Mouse (Mus musculus) CH12.LX (cell line): ENCODE results near the gene Gm17949. TPM values are rescaled to one million over a fixed set of nuclear protein-coding genes. Genes with fewer than 3 reads are reported as not detected.

Experiments
- DNase-seq: peaks from one replicate; pipeline ENCODE4 v3.0.0-alpha.2; 2013; ENCODE audit errors: extremely low read depth
- H3K27ac ChIP-seq: 2 replicates; pipeline ENCODE4 v1.5.1; 2012; ENCODE audit warnings: low read depth, mild to moderate bottlenecking, control low read depth, moderate library complexity; ENCODE audit not compliant: insufficient read depth
- H3K27me3 ChIP-seq: replicated peaks from 2 replicates; pipeline ENCODE3; 2012; ENCODE audit warnings: inconsistent platforms
- H3K36me3 ChIP-seq, 2 experiments: replicated peaks in 1 of 2; 2 replicates each; pipeline versions ENCODE3 to v1.6.1; 2012; ENCODE audit warnings: inconsistent platforms in 1 of 2, low read length in 1 of 2, mild to moderate bottlenecking in 1 of 2, mixed read lengths in 1 of 2, moderate library complexity in 1 of 2; ENCODE audit not compliant: control insufficient read depth in 1 of 2, insufficient read depth in 1 of 2
- H3K4me1 ChIP-seq, 2 experiments: 2 replicates each; pipeline ENCODE4 v1.6.1; 2012; ENCODE audit warnings: inconsistent platforms in 1 of 2, moderate library complexity in 1 of 2; ENCODE audit not compliant: insufficient read depth in 2 of 2, control insufficient read depth in 1 of 2
- H3K4me2 ChIP-seq: 2 replicates; pipeline ENCODE4 v1.6.1; 2012; ENCODE audit warnings: low read depth, mild to moderate bottlenecking, control low read depth; ENCODE audit not compliant: poor library complexity, insufficient read depth, severe bottlenecking
- H3K4me3 ChIP-seq, 3 experiments: fragments of 150-350 bp in 1 of 3; sonication (generic) in 1 of 3; replicated peaks in 1 of 3; 2 replicates each; pipeline versions ENCODE3 to v1.5.1; 2011 to 2012; ENCODE audit warnings: low read depth in 2 of 3, low read length in 2 of 3, mild to moderate bottlenecking in 2 of 3, moderate library complexity in 2 of 3, control low read depth in 1 of 3, improper control_type of control experiment in 1 of 3, inconsistent platforms in 1 of 3, mixed read lengths in 1 of 3; ENCODE audit not compliant: poor library complexity in 1 of 3
- H3K79me2 ChIP-seq: replicated peaks from 2 replicates; pipeline ENCODE4 v1.6.1; 2012; ENCODE audit warnings: mild to moderate bottlenecking, moderate library complexity; ENCODE audit not compliant: control insufficient read depth, poor library complexity, insufficient read depth, severe bottlenecking; ENCODE audit errors: extremely low read depth
- H3K9ac ChIP-seq: 2 replicates; pipeline ENCODE4 v1.6.1; 2012; ENCODE audit warnings: low read depth, mild to moderate bottlenecking, control low read depth, moderate library complexity; ENCODE audit not compliant: insufficient read depth
- H3K9me3 ChIP-seq: replicated peaks from 2 replicates; pipeline ENCODE3; 2012; ENCODE audit warnings: low read length, inconsistent platforms, mixed read lengths
- BHLHE40 ChIP-seq: IDR thresholded peaks from 2 replicates; pipeline ENCODE4 v1.6.1; 2011; ENCODE audit warnings: mild to moderate bottlenecking, low read depth, low read length, improper control_type of control experiment
- CHD1 ChIP-seq: IDR thresholded peaks from 2 replicates; pipeline ENCODE4 v1.6.1; 2012; ENCODE audit warnings: low read depth, low read length, improper control_type of control experiment, inconsistent platforms
- CHD2 ChIP-seq: IDR thresholded peaks from 2 replicates; pipeline ENCODE4 v1.6.1; 2011; ENCODE audit warnings: low read length, improper control_type of control experiment
- ELF1 ChIP-seq: IDR thresholded peaks from 2 replicates; pipeline ENCODE4 v1.6.1; 2014; ENCODE audit warnings: low read depth, mild to moderate bottlenecking, inconsistent platforms, low read length, improper control_type of control experiment
- EP300 ChIP-seq: IDR thresholded peaks from 2 replicates; pipeline ENCODE4 v1.6.1; 2011; ENCODE audit warnings: low read length, improper control_type of control experiment
- ETS1 ChIP-seq: conservative IDR thresholded peaks from 2 replicates; pipeline ENCODE4 v1.6.1; 2012; ENCODE audit warnings: low read depth, mild to moderate bottlenecking, inconsistent platforms, low read length, improper control_type of control experiment, moderate library complexity
- GABPA ChIP-seq: IDR thresholded peaks from 2 replicates; pipeline ENCODE4 v1.6.1; 2012; ENCODE audit warnings: low read depth, low read length, improper control_type of control experiment, inconsistent platforms; ENCODE audit not compliant: insufficient replicate concordance
- HCFC1 ChIP-seq: IDR thresholded peaks from 2 replicates; pipeline ENCODE4 v1.6.1; 2012; ENCODE audit warnings: low read depth, mild to moderate bottlenecking, inconsistent platforms, low read length, improper control_type of control experiment
- JUN ChIP-seq: IDR thresholded peaks from 2 replicates; pipeline ENCODE4 v1.6.1; 2011; ENCODE audit warnings: low read depth, mild to moderate bottlenecking, low read length, improper control_type of control experiment, moderate library complexity; ENCODE audit not compliant: insufficient read depth
- JUND ChIP-seq: conservative IDR thresholded peaks from 2 replicates; pipeline ENCODE4 v1.6.1; 2011; ENCODE audit warnings: low read depth, low read length, improper control_type of control experiment
- KAT2A ChIP-seq: IDR thresholded peaks from 2 replicates; pipeline ENCODE4 v1.6.1; 2012; ENCODE audit warnings: low read length, improper control_type of control experiment, inconsistent platforms; ENCODE audit not compliant: insufficient replicate concordance
- MAFK ChIP-seq: IDR thresholded peaks from 2 replicates; pipeline ENCODE4 v1.6.1; 2011; ENCODE audit warnings: low read length, improper control_type of control experiment; ENCODE audit not compliant: insufficient replicate concordance
- MAX ChIP-seq: IDR thresholded peaks from 2 replicates; pipeline ENCODE4 v1.6.1; 2011; ENCODE audit warnings: low read length, improper control_type of control experiment
- MEF2A ChIP-seq: IDR thresholded peaks from 2 replicates; pipeline ENCODE4 v1.6.1; 2014; ENCODE audit warnings: low read depth, mild to moderate bottlenecking, inconsistent platforms, low read length, improper control_type of control experiment, borderline replicate concordance
- NELFE ChIP-seq: IDR thresholded peaks from 2 replicates; pipeline ENCODE4 v1.6.1; 2011; ENCODE audit warnings: low read depth, low read length, improper control_type of control experiment
- POLR2A ChIP-seq: IDR thresholded peaks from 2 replicates; pipeline ENCODE4 v1.6.1; 2011; ENCODE audit warnings: low read depth, mild to moderate bottlenecking, improper control_type of control experiment, low read length
- RCOR1 ChIP-seq: conservative IDR thresholded peaks from 2 replicates; pipeline ENCODE4 v1.6.1; 2012; ENCODE audit warnings: low read depth, mild to moderate bottlenecking, inconsistent platforms, low read length, improper control_type of control experiment
- TBP ChIP-seq: conservative IDR thresholded peaks from 2 replicates; pipeline ENCODE4 v1.6.1; 2011; ENCODE audit warnings: low read depth, low read length, improper control_type of control experiment
- USF2 ChIP-seq: conservative IDR thresholded peaks from 2 replicates; pipeline ENCODE4 v1.6.1; 2011; ENCODE audit warnings: low read depth, low read length, improper control_type of control experiment
- ZC3H11A ChIP-seq: IDR thresholded peaks from 2 replicates; pipeline ENCODE4 v1.6.1; 2012; ENCODE audit warnings: low read depth, mild to moderate bottlenecking, inconsistent platforms, low read length, improper control_type of control experiment
- ZKSCAN1 ChIP-seq: IDR thresholded peaks from 2 replicates; pipeline ENCODE4 v1.6.1; 2012; ENCODE audit warnings: low read depth, inconsistent platforms, low read length, improper control_type of control experiment, borderline replicate concordance
- ZMIZ1 ChIP-seq: IDR thresholded peaks from 2 replicates; pipeline ENCODE4 v1.6.1; 2012; ENCODE audit warnings: low read depth, mild to moderate bottlenecking, inconsistent platforms, low read length, improper control_type of control experiment
- ZNF384 ChIP-seq: IDR thresholded peaks from 2 replicates; pipeline ENCODE4 v1.6.1; 2012; ENCODE audit warnings: low read depth, low read length, improper control_type of control experiment, inconsistent platforms
- dilution Hi-C: fragments of 300-500 bp; cut with MboI; formaldehyde crosslinking; loops from 2 replicates; pipeline ENCODE4 v1.14.3; 2020; ENCODE audit warnings: low sequenced_read_pairs; ENCODE audit not compliant: extremely low pct_unique_long_range_greater_than_20kb, extremely low pct_ligation_motif_present
- in situ Hi-C: fragments of 300-500 bp; cut with MboI; formaldehyde crosslinking; loops from 3 replicates; pipeline ENCODE4 v1.14.3; 2019; ENCODE audit warnings: low sequenced_read_pairs, low pct_ligation_motif_present, low pct_unique_long_range_greater_than_20kb, mixed read lengths
- polyA plus RNA-seq: library from polyadenylated mRNA; unstranded; fragments of >175 nt; gene quantifications from 2 replicates; pipeline ENCODE4 v1.2.1, GENCODE M21; 2012; ENCODE audit warnings: low read depth; ENCODE audit not compliant: insufficient read length
- total RNA-seq, 2 experiments: library from RNA; depleted of rRNA; stranded (reverse); fragments of 300-350 nt in 1 of 2; fragments of >200 nt in 1 of 2; gene quantifications; 2 replicates each; pipeline ENCODE4 v1.2.3; 2012 to 2014

The Gm17949 gene
- total and polyA plus RNA-seq, 3 experiments: not detected

DNA sequence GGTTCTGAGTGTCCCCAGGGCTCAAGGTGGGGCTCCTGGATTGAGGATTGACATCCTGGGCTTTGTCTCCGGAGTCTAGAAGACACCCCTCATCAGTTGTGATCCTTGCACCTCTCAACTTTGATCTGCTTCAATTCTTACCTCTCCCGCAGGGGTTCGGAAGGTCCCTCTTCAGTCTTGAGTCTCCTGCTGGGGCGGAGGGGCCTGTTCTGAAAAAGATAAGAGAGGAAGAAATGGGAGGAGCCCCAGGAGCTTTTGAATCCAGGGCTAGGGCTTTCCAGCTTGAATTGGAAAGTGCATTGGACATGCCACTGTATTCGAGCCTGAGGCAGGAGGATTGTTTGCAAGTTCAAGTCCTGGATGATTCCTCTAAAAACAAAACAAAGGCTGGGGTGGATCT, 55.6 kb downstream of the Gm17949 start:
- H3K79me2 ChIP-seq: no peaks in the 10 kb centered on the region
- peaks cover 19 to 73% of the 10 kb centered on the region in 2 experiments for H3K36me3 ChIP-seq
- H3K9me3 ChIP-seq: no peaks in the 10 kb centered on the region
- H3K27ac ChIP-seq: no peak overlapping the region
- in situ Hi-C loops (no loop called here), dilution Hi-C loops (no loop called here)
- TF ChIP-seq USF2 (no peak), GABPA (no peak)
- DNase-seq: no peak
- H3K4me1 ChIP-seq: no peaks in the 10 kb centered on the region
- no peaks in the 10 kb centered on the region for H3K27me3 ChIP-seq
- no peak overlapping the region for H3K4me2 ChIP-seq
- no peak overlapping the region for H3K4me3 ChIP-seq
- H3K9ac ChIP-seq: no peak overlapping the region

DNA sequence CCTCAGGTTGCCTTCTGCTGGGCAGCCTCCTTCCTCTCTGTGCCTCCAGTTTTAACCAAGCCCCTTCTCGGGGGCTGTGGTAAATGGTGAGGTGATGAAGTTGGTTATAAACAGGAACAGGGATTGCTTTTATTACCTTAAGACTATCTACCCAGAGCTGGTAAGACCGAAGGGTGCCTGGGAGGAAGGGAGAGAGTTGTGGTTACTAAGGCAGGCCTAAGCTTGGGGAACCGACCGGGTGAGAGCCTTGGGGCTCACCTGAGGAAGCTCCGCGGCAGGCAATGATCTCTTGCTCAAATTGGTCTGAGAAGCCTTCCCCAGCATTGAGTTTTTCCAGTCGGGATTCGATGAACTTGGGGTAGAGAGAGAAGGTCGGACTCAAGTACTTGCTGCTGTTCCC, 59.0 kb downstream of the Gm17949 start:
- dilution Hi-C loops (no loop called here), in situ Hi-C loops (no loop called here)
- Histone ChIP-seq H3K4me3 (no peak overlapping the region), H3K4me2 (no peak overlapping the region), H3K9ac (no peak overlapping the region), H3K9me3 (no peaks in the 10 kb centered on the region), H3K27ac (no peak overlapping the region), H3K79me2 (no peaks in the 10 kb centered on the region), H3K27me3 (no peaks in the 10 kb centered on the region), H3K36me3 (peaks cover 25 to 94% of the 10 kb centered on the region in 2 experiments), H3K4me1 (peaks cover 0 to 4% of the 10 kb centered on the region in 2 experiments; a peak in 2 of 4 replicates)
- TF ChIP-seq GABPA (no peak), KAT2A (no peak), RCOR1 (no peak), BHLHE40 (no peak), ZKSCAN1 (no peak), ZC3H11A (no peak), ZNF384 (no peak), EP300 (no peak), JUND (no peak), POLR2A (no peak), TBP (no peak), MAX (no peak), JUN (no peak)
- no peak for DNase-seq

DNA sequence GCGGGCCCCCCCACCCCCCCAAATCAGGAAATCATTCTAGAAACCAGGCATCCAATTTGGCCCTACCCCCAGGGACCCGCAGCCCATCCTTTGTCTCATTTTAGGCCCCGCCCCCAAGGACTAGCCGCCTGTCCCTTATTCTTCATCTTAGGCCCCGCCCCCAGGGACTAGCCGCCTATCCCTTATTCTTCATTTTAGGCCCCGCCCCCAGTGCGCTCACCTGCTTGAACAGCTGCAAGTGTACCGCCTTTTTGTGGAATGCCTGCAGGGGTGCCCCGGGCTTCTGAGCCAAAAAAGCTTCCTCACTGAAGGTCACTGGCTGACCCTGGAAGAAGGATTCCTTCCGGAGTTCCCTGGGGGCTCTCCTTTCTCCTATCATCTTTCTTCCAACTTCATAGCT, 59.4 kb downstream of the Gm17949 start:
- Histone ChIP-seq H3K9me3 (no peaks in the 10 kb centered on the region), H3K27ac (no peak overlapping the region), H3K4me2 (no peak overlapping the region), H3K79me2 (no peaks in the 10 kb centered on the region), H3K36me3 (peaks cover 25 to 94% of the 10 kb centered on the region in 2 experiments), H3K27me3 (no peaks in the 10 kb centered on the region), H3K9ac (no peak overlapping the region), H3K4me1 (peaks cover 0 to 8% of the 10 kb centered on the region in 2 experiments; a peak in 2 of 4 replicates), H3K4me3 (no peak overlapping the region)
- dilution Hi-C loops (no loop called here), in situ Hi-C loops (no loop called here)
- TF ChIP-seq HCFC1: no peak
- no peak for TF ChIP-seq RCOR1
- TF ChIP-seq ETS1: no peak
- TF ChIP-seq MAFK: no peak
- TF ChIP-seq MEF2A: no peak
- TF ChIP-seq MAX: no peak
- TF ChIP-seq KAT2A: no peak
- no peak for TF ChIP-seq NELFE
- no peak for TF ChIP-seq CHD2
- no peak for TF ChIP-seq CHD1
- no peak for TF ChIP-seq ZMIZ1
- no peak for TF ChIP-seq ELF1
- no peak for DNase-seq
